Mouse (Mus musculus): ENCODE measurements at regions not wholly inside any gene's neighbourhood (a gene's known extent, or its start where the extent isn't known, plus 50 kb on each side); places are given as distances from the start of the nearest gene placed in this dataset.
A peak's percentile ranks its signal among the peaks of the same experiment; 100 is the strongest.
"Not testable (repeated sequence)": the region's sequence is repeated elsewhere in the genome, so short reads cannot be mapped to it uniquely, and the experiment has no call there.

DNA sequence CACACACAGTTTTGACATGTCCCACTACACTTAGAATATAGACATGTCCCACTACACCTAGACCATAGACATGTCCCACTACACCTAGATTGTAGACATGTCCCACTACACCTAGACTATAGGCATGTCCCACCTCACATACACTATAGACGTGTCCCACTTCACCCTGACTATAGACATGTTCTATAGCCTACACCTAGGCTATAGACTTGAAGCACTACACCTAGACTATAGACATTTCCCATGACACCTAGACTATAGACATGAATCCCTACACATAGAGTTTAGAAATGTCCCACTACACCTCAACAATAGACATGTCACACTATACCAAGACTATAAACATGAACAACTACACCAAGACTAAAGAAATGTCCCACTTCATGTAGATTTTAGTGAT, 2580.9 kb downstream of the Gm37988 start:
- no peak for DNase-seq

DNA sequence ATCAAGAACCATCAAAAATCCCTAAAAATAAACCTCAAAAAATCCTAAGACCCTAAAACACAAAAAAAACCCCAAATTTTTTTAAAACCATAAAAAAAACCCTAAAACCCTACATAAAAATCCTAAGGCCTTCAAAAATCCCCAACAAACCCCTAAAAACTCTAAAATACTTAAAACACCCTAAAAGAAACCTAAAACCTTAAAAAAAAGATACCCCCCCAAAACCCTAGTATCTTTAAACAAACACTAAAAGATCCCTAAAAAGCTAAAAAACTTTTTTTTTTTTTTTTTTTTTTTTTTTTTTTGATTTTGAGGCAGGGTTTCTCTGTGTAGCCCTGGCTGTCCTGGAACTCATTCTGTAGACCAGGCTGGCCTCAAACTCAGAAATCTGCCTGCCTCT, 2585.8 kb downstream of the Gm37988 start:
- no peak for DNase-seq

DNA sequence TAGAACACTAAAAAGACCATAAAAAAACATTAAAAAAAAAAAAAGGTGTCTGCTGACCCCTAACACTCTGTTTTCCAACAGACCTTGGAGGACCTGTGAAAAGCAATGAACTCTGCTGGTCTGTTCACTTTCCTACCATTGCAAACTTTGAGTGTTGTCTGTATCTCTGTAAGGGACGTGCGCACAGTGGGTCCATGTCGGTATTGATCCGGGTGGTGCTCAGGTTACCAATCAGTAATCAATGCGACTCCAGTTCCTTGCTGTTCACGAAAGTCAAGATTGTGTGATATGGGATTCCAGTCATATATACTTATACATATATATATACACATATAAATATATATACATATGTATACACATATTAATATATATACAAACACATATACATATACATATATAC, 2586.5 kb downstream of the Gm37988 start:
- no peak for DNase-seq

DNA sequence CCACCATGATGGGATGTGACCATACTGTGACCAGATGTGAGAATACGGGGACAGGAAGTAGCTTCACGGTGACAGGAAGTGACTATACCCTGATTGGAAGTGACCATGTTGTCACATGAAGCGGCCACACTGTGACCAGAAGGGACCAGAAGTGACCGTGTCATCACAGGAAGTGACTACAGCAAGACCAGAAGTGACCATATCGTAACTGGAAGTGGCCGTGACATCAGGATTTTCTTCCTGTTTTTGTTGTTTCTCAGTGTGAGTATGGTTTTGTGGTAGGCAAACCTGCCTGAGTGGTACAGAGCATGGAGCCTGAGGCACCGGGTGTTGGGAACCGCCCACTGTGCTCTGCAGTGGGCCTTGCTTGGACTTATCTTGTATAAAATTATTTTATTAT, 2587.8 kb downstream of the Gm37988 start:
- DNase-seq, result peak; percentile 2

DNA sequence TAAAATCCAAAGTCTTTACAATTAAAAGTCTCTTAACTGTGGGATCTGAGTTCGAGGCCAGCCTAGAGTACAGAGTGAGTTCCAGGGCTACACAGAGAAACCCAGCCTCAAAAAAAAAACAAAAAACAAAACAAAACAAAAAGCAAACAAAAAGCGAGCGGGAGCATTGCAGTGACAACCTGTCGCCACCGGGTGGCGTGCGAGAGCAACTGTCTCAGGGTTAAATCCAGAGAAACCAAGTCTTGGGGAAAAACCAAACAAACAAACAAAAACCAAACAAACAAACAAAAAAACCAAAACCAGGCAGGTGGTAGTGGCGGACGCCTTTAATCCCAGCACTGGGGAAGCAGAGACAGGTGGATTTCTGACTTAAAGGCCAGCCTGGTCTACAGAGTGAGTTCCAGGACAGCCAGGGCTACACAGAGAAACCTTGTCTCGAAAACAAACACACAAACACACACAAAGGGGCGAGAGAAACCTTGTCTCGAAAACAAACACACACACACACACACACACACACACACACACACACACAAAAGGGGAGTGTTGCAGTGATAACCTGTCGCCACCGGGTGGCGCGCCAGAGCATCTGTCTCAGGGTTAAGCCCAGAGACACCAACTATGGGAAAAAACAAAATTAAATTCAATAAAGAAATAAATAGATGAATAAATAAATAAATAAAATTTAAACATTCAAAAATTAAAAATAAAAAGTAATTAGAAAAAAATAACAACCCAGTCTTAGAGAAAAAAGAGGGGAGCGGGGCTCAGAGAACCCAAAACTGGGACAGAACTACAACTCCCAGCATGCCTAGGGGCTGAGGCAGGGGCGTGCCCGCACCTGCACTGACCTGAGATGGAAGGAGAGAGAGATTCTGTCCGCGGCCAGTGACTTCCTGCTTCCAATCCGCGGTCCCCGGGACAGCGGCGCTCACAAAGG, 2589.4 kb downstream of the Gm37988 start:
- DNase-seq, result no peak

DNA sequence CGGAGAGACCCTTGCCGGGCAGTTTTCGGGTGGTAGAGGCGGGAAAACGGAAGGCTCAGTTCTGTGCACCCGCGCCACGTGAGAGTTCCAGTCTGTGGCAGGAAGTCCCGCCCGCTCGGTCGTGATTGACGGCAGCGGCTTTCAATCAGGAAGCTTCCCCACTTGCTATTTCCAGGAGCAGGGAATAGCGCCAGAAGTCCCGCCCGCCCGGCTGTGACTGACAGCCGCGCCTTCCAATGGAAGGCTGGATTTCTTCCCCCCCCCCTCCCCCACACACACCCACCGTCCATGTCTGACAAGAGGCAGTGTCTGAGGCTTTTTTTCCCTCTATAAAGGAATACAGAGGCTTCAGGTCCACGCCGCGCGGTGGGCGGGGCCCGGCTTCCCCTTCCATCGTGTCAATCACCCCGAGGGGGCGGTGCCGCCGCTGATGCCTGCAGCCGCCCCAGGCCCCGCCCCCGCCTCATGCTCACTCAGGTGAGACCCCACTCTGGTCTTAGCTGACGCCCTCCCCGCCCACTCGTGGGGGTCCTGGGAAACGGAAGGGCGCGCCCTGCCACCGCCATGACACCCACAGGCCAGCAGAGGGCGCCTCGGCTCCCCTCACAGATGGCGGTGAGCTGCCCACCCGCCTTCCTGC, 2590.2 kb downstream of the Gm37988 start:
- DNase-seq, result peak; percentile 99

DNA sequence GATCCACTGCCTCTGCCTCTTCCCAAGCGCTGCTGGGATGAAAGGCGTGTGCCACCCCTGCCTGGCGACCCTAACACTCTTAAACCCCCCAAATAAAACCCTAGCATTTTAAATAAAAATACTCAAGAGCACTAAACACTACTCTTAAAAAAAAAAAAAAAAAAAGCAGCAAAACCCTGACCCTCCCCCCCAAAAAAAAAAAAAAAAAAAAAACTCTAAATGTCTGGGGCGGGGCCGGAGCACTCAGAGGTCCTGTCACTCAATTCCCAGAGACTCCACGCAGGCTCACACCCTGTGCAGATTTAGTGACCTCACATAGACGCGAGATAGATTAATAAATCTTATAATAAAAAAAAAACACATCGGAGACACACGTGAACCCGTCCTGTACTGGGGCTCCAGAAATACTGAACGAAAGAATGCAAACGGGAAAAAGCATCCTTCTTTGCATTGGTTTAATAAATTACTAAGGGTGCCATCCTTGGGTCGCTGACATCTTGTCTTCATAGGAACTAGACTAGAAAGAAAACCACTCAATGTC, 2591.1 kb downstream of the Gm37988 start:
- DNase-seq, result no peak

DNA sequence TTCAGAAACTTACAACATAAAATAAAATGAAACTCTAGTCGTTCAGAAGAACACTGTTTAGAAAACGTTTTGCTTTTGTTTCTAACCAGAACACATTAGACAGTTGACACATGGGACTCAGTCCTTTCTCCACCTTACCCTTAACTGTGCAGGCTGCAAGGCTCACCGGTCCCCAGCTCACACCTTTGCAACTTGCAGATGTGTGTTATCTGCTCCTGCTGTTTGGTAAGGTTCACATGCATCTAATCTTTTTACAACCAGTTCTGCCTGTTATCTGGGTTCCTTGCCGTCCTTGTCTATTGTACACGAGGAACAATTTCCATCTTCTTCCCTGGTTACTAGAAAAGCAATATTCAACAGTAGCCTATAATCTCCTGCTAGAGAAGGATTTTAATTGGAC, 2598.0 kb downstream of the Gm37988 start:
- not testable (repeated sequence) for DNase-seq

DNA sequence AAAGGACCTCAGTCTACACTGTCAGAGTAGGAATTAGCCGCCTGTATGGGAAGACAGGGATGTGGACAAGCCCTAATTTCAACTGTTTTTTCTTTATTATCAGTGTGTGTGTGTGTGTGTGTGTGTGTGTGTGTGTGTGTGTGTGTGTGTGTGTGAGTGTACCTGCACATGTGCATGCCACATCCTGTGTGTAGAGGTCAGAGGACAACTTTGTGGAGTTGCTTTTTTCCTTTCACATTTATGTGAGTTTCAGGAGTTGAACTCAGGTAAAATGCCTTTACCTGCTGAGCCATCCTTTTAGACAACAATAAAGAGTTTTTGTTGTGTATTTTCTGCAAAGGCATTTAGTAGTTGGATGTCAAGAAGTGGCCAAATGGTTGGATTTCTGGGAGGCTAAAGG, 2606.8 kb downstream of the Gm37988 start:
- no peak for DNase-seq

DNA sequence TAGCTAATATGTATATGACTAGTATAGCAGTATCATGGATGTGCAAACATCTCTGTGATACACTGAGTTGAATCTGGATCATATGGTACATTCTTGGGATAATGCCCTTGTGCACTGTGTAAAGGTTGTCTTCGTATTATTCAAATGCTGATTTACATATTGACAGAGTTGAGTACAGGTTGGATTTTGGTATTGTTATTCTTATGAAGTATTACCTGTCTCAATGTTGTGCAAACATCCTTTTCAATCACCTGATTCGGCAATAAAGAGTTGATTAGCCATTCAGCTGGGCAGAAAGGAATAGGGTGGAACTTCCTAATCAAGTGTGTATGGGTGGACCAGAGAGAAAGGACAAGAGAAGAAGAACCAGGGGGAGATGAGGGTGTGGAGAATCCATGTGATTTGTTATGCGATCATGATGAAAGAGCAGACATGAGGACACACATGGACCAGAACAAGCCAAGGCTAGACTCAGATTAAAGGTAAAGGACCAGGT, 2644.0 kb downstream of the Gm37988 start:
- no peak for DNase-seq

DNA sequence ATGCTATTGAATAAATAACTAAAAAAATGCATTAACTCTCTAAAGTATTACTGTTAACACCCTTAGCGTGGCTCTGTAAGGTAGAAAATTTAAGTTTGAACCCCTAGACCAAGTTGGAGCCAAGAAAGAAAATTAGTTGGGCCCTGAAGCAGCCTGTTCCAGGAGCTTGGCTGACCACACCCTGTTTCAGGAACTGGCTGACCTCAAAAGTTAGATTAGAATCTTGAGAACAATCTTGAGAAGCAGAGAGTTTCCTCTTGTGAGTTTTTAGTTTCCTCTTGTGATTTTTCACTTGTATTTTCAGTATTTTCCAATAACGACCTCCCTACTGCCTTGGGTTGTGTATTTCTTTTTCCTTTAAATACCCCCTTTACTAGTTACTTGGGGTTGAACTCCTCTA, 2647.2 kb downstream of the Gm37988 start:
- no peak for DNase-seq

DNA sequence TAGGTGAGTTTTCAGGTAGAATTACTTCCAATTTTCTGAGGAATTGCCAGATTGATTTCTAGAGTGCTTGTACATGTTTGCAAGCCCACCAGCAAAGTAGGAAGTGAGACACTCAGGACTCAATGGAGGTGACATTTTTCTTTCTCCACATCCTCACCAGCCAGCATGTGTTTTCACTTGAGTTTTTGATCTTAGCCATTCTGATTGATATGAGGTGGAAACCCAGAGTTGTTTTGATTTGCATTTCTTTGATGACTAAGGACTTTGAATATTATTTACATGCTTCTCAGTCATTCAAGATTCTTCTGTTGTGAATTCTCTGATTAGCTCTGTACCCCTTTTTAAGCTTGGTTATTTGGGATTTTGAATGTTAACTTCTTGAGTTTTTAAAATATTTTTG, 2650.2 kb downstream of the Gm37988 start:
- no peak for DNase-seq

DNA sequence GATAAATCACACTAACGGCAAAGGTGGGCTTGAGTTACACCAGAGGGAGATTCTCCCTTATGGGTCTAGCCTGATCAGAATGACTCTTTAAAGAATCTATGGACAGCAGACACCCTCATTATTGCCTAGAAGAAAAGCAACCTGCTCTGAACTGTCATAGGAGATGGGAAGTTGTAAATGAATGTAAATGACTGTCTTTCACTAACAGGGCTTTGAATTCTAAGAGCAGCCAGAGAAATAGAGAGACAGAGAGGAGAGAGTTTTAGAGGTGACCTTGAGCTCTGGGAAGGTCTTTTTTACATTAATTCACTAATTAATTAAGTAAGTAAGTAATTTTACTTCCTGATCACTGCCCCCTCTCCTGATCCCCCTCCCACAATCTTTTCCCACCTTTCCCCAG, 2686.4 kb downstream of the Gm37988 start:
- no peak for DNase-seq

DNA sequence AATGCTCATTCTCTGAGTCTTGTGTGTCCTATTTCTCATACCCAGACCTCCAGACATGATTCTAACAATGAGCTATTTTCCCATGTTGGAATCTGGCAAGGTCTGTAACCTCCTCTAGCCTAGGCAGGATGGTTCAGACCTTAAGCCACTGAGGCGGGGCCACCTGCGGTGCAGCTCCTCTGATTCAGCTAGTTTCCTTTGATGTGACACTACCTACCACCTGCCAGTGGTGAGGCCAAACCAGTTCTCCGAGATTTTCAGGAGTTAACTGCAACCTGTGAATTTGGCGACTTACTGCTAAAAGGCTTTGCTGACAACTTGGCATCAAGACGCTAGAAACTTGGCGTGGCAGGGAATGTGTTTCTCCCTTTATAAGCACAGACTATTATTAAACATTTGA, 2691.3 kb downstream of the Gm37988 start:
- no peak for DNase-seq

DNA sequence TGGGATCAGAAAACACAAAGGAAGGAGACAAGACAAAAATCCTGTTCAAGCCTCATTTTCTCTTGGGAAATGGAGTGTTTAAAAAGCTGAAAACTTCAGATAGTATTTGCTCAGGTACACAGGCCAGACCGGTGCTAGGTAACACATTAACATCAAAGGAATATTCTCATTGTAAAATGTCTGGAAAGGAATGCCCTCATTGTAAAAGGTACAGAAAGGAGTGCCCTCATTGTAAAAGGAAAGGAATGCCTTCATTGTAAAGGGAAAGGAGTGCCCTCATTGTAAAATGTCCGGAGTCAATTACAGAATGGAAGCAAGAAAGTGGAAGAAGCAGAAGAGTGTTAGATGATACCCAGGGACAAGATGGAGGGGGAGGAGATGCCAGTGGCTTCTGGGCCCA, 2694.7 kb downstream of the Gm37988 start:
- no peak for DNase-seq

DNA sequence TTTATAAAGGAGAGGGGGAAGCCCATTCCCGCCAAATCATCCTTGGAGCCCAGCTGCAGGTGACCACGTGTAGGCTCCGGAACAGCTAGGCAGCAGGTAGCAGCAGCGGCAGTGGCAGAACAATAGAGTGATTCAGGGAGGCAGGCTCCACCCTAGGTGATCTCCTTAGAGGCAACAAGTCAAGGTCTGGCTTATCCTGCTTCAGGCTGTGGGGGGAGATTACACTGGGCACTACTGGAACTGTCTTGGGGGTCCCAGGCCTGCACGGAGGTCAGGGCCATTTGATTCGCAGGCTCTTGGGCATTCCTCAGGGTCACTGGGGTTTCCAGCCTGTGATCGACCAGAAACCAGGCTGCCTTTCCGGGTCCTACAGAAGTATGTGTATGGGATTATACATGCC, 2711.1 kb downstream of the Gm37988 start:
- no peak for DNase-seq

DNA sequence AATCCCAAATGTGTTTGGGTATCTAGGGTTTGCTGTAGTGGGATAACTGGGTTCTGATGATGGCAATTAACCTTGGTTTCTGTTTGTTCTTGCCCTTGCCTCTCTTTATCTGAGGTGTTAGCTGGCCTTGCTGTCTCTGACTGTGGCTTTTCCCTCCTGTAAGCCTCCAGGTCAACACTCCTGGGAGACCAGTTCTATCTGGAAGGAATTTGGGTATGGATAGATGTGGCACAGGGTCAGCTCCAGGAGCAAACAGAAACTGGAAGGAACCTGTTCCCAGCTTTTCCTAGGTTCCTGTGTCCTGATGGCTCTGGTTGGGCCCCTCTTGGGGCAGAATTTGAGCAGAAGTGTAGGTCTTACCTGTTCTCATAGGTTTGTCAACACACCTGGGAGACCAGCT, 2725.8 kb downstream of the Gm37988 start:
- DNase-seq, result no peak

DNA sequence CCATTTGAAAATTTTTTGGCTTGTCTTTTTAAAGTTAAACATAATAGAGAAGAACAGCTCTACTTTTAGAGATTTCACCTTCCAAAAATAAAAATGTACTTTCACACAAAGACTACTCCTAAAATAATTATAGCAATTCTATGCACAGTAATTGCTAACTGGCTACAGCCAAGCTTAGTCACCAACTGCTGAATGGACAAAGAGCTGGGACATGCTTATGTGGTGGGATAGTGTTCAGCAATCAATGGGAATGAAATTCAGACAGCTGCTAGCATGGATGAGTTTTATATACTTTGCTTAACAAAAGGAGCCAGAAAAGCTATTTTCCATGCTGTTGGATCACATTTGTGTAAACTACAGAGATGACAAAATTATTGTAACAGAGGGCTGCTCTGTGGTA, 2727.5 kb downstream of the Gm37988 start:
- DNase-seq, result no peak

DNA sequence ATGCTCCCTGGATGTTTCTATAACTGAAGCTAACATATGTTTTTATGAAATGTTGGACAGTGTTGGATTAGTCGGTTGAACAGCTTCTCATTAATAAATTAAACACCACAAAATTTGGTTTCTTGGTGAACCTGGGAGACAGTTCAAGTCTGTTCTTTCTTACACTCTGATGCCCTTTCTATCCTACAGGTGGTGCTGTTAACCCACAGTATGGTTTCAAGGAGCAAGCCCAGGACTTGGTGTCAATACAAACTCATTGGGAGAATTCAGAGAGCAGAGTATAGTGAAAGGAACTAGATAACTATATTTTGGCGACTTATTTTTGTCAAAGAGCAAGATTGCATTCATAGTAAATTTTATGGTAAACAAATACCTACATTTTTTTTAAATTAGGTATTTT, 2735.8 kb downstream of the Gm37988 start:
- DNase-seq, result no peak

DNA sequence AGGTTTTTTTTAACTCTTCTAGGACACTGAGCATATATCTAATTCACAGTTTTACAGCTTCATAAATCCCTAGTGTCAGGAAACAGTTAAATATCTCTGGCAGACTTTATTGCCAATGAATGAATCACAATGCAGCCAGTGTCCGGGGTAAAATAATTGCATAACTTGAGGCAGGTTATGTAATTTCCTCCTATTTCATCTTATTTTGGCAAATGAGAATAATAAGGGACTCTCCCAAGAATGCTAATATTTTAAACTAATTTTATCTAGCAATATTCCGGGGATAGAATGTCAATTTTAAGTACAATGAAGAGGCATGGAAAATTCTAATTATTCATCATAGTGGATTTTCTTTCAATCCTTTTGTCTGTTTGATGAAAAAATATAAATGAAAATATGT, 2740.6 kb downstream of the Gm37988 start:
- no peak for DNase-seq

DNA sequence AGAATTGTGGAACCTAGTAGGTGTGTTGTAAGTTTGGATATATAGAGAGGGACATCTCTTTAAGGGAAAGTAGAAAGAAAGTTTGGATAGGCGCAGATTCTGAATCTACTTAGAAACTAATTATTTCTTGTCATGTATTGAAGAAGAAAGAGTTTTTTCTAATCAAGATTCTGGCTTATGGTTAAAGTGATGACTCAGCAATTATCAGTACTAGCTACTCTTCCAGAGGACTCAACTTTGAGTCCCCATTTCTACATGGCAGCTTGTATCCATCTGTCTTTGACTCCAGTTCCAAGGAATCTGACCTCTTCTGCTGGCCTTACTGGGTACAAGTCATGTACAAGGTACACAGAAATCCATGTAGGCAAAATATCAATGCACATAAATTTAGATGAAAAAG, 2767.1 kb downstream of the Gm37988 start:
- DNase-seq, result no peak

DNA sequence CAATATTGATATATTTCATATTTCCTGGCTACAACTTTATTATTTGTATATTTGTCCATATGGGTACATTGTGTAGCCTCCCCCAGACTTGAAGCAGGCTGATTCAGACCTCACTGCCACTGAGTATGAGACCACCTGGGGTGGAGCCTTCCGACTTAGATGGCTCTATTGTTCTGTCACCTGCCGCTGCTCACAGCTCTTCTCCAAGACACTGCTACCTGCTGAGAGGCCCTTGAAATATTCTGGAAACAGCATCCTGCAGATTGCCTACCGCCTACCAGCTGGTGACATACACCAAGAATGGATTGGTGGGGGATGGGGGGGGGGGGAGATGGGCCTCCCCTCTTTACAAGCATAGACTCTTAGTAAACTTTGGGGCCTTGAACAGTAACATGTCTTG, 2778.7 kb downstream of the Gm37988 start:
- no peak for DNase-seq

DNA sequence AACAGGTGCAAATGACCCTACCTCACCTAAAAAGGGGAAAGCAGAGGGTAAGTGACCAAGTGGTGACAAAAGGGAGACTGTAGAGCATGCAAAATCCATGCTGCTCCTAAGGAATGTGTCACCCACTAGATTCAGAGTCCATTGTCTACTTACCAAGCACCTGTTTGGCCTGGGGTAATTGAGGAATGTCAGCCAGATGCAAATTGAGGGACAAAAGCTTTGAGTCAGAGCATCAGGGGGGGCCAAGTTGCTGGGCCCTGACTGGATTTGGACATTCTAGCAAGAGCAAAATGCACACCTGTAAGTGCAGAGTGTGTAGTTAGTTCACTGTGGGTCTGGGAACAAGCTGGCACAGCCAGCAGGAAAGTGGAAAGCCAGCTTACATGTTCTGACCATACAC, 2783.6 kb downstream of the Gm37988 start:
- no peak for DNase-seq
